Mouse (Mus musculus) liver, embryonic 14.5 days (tissue): ENCODE data around the gene Adgrl1. TPM values are rescaled to one million over a fixed set of nuclear protein-coding genes. Genes with fewer than 3 reads are reported as not detected.

Experiments used
- ATAC-seq: fragments of 200-750 bp; cut with Nextera tagmentation; 2 replicates; pipeline ENCODE4 v1.8.0; 2017; ENCODE audit warnings: moderate number of reproducible peaks, mild to moderate bottlenecking, moderate library complexity; ENCODE audit not compliant: insufficient read depth
- DNase-seq, 3 experiments: peaks; one replicate each; pipeline ENCODE4 v3.0.0-alpha.2; 2012 to 2013; ENCODE audit warnings: low read depth in 3 of 3, low spot score in 3 of 3
- H3K27ac ChIP-seq: fragments of 300-500 bp; sonication (generic); 2 replicates; pipeline ENCODE4 v1.5.1; 2014; ENCODE audit warnings: moderate library complexity, mild to moderate bottlenecking, control low read depth, inconsistent platforms
- H3K27me3 ChIP-seq: fragments of 300-500 bp; sonication (generic); 2 replicates; pipeline ENCODE4 v1.6.1; 2014; ENCODE audit warnings: mild to moderate bottlenecking, low read length, moderate library complexity; ENCODE audit not compliant: control insufficient read depth, insufficient read depth
- H3K36me3 ChIP-seq: fragments of 300-500 bp; sonication (generic); replicated peaks from 2 replicates; pipeline ENCODE4 v1.6.1; 2014; ENCODE audit warnings: low read depth; ENCODE audit not compliant: control insufficient read depth, insufficient read depth
- H3K4me1 ChIP-seq, 2 experiments: fragments of 200-500 bp in 1 of 2; fragments of 300-500 bp in 1 of 2; sonication (generic) in 1 of 2; replicated peaks; 2 replicates each; pipeline ENCODE4 v1.6.1; 2012 to 2014; ENCODE audit warnings: antibody characterized with exemption in 1 of 2, inconsistent platforms in 1 of 2, low read length in 1 of 2; ENCODE audit not compliant: control insufficient read depth in 2 of 2, insufficient read depth in 2 of 2
- H3K4me2 ChIP-seq: fragments of 300-500 bp; sonication (generic); 2 replicates; pipeline ENCODE4 v1.6.1; 2014; ENCODE audit warnings: low read depth, mild to moderate bottlenecking, control low read depth, moderate library complexity
- H3K4me3 ChIP-seq, 2 experiments: fragments of 200-500 bp in 1 of 2; fragments of 300-500 bp in 1 of 2; sonication (generic) in 1 of 2; 2 replicates each; pipeline ENCODE4 v1.5.1; 2012 to 2014; ENCODE audit warnings: low read depth in 2 of 2, low read length in 2 of 2, mild to moderate bottlenecking in 2 of 2, control low read depth in 1 of 2, inconsistent platforms in 1 of 2, moderate library complexity in 1 of 2; ENCODE audit not compliant: insufficient read depth in 1 of 2
- H3K9ac ChIP-seq: fragments of 300-500 bp; sonication (generic); replicated peaks from 2 replicates; pipeline ENCODE4 v1.6.1; 2014; ENCODE audit warnings: mild to moderate bottlenecking, control low read depth, moderate library complexity
- H3K9me3 ChIP-seq: fragments of 300-500 bp; sonication (generic); 2 replicates; pipeline ENCODE4 v1.6.1; 2016; ENCODE audit warnings: low read length, mixed read lengths; ENCODE audit not compliant: control insufficient read depth
- CTCF ChIP-seq: IDR thresholded peaks from 2 replicates; pipeline ENCODE4 v1.5.1; 2016; ENCODE audit warnings: antibody characterized with exemption, low read depth, control low read depth
- EP300 ChIP-seq: IDR thresholded peaks from 2 replicates; pipeline ENCODE4 v1.6.1; 2016; ENCODE audit warnings: antibody characterized with exemption, low read depth
- WGBS: fragments of 180-500 bp; shearing (Covaris S2); extraction: QIAGEN DNeasy Blood & Tissue Kit; methylation state at CpG from one replicate; pipeline ENCODE4 v1.1.7; 2014; ENCODE audit not compliant: insufficient replicate concordance; 5-methylcytosine and 5-hydroxymethylcytosine counted together
- polyA plus RNA-seq, 2 experiments: library from polyadenylated mRNA; depleted of rRNA in 1 of 2; stranded (reverse) in 1 of 2; unstranded in 1 of 2; fragments of >200 nt; fragmentation: Nextera tagmentation in 1 of 2; extraction: Ambion mirVana in 1 of 2; gene quantifications; 2 replicates each; pipeline versions ENCODE4 v1.2.1 to v1.2.3; 2012 to 2014

Gene Adgrl1
- polyA plus RNA-seq (2012; rRNA removed) (4.5 and 6.1 TPM in 2 replicates), polyA plus RNA-seq (2014; fragmentation: Nextera tagmentation; extraction: Ambion mirVana) (1.2 and 1.7 TPM in 2 replicates)

DNA sequence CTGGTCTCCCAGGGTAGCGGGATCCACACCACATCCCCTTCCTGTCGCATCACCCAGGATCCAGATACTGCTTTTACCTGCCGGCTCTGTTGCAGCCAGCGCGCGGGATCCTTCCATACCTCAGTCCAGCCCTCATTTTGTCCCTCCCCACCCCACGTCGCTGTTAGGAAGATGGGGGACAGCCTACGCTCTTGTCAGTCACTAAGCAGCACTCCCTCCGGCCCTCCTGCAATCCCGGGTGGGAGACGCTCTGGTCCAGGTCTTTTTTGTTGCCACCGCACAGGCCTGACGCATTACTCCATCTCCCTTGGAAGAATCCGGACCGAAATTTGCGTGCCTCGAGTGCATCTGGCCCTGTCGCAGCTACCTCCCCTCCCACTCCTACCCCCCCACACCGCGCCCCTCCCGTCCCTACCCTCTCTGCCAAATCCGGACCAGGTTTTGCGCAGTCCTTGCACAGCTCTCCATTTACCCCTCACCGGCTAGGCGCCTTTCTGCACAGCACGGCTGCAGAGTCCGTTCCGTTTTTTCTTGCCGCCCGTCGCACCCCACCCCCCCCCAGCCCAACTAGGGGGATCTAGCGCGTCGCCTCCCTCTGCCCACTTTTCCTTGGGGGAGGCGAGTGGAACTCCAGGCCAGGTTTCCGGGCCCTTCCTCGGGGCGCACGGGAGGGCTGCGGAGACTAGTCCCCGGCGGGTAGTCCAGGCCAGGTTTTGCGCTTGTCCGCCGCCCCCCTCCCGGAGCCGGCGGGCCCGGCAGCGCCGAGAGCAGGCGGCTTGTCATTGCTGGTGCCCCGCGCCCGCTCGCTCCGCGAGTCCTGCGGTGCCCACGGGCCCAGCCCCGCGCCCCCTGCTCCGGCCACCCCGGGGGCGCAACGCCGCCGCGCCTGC, at the start of gene Adgrl1:
Gene Adgrl1 (plus strand): TSS at position 743 of the 890 bp plus-strand sequence.
- no peaks in the 10 kb centered on the region for H3K9me3 ChIP-seq
- H3K9ac ChIP-seq = peak within 1 kb of the TSS; percentile 57
- ATAC-seq (peak; percentile 78), DNase-seq (peak; percentile 36 to 63 (median 44))
- H3K4me1 ChIP-seq = peaks cover 0 to 9% of the 10 kb centered on the region in 2 experiments; a peak in 2 of 4 replicates
- H3K27ac ChIP-seq = no peak within 1 kb of the TSS
- H3K27me3 ChIP-seq = peaks cover 33% of the 10 kb centered on the region
- under 1% methylated on average over 70 of the region's 70 CpGs for WGBS
- H3K4me3 ChIP-seq = peak within 1 kb of the TSS; percentile 65 to 66
- TF ChIP-seq EP300 (no peak), CTCF (no peak)
- peak within 1 kb of the TSS; percentile 77 for H3K4me2 ChIP-seq
- no peaks in the 10 kb centered on the region for H3K36me3 ChIP-seq

DNA sequence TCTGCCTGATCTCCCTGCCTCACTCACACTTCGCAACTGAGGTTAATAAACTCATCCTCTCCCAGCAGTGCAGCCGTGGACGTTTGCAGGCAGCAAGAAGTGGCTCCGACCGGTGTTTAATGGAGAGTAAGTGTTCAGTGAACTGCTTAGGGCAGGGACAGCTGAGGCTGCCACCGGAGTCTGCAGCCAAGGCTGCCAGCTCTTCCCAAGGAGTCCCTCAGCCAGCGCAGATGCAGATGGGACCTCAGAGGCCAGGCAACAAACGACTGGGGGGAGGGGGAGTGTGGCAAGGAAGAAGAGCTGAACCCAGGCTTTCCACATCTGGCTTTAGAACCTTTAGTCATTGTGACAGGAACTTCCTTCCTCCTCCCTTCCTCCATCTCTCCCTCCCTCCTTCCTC, 47.6 kb upstream of the Adgrl1 start:
- H3K27ac ChIP-seq = no peak overlapping the region
- H3K36me3 ChIP-seq = no peaks in the 10 kb centered on the region
- TF ChIP-seq EP300 (no peak), CTCF (no peak)
- H3K4me2 ChIP-seq = no peak overlapping the region
- WGBS = 22% methylated on average over 8 of the region's 8 CpGs
- no peaks in the 10 kb centered on the region for H3K4me1 ChIP-seq
- ATAC-seq (no peak), DNase-seq (no peak)
- no peak overlapping the region for H3K4me3 ChIP-seq
- no peaks in the 10 kb centered on the region; the same call in 1 of the 2 replicates for H3K9me3 ChIP-seq
- H3K9ac ChIP-seq = no peak overlapping the region
- H3K27me3 ChIP-seq = no peaks in the 10 kb centered on the region

DNA sequence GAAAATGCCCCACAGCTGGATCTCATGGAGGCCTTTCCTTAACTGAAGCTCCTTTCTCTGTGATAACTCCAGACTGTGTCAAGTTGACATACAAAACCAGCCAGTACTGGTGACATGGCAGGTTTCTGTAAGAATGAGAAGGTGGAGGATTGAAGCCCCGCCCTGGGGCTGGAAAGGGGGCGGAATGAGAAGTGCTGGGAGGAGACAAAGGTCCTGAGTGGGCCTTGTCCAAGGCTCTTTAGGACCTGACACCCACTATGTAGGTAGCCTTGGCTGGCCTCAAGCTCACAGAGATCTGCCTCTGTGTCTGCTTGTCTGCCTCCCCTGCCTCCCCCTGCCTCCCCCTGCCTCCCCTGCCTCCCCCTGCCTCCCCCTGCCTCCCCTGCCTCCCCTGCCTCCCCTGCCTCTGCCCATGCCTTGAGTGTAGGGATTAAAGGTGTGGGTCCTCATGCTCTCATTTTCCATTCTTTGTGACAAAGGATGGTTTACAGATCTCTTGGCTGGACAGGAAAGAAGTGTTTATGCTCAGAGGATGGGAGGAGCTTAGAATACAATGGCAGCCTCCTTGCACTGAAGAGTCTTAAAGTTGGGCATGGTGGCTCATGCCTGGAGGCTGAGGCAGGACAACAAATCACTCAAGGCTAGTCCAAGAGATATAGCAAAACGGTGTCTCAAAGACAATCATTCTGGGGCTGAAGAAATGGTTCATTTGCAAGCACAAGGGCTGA, 46.4 kb upstream of the Adgrl1 start:
- Histone ChIP-seq H3K36me3 (no peaks in the 10 kb centered on the region), H3K9ac (no peak overlapping the region), H3K27ac (no peak overlapping the region), H3K27me3 (no peaks in the 10 kb centered on the region), H3K4me1 (no peaks in the 10 kb centered on the region), H3K4me3 (no peak overlapping the region), H3K9me3 (no peaks in the 10 kb centered on the region), H3K4me2 (no peak overlapping the region)
- WGBS = 33% methylated on average over 3 of the region's 3 CpGs
- DNase-seq (no peak), ATAC-seq (no peak)
- TF ChIP-seq EP300 = no peak
- TF ChIP-seq CTCF = no peak

DNA sequence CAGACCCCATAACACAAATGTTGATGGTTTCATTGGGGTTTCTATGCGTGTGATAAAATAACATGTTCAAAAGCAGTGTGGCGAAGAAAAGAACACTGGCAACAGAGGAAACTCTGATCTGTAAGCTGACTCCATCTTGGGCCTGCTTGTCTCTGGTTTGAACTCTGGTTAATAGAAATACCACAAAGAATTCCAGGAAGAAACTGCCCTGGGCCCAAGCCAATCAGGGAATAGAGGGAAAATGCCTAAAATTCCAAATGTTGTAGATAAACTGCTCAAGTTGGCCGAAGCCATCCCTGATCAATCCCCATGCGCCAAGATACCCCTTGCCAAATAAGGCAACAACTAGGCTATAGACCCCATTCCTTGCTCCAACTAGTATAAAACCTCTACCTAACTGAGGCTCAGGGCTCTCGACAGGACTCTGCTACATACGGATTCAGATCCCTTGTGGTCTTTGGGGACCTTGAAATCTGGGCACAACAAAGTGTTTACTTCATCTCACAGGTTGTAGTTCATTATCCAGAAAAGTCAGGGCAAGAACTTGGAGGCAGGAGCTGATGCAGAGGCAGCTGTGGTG, 43.3 kb upstream of the Adgrl1 start:
- ATAC-seq = no peak
- no peak overlapping the region for H3K4me2 ChIP-seq
- DNase-seq = no peak
- no peak overlapping the region for H3K4me3 ChIP-seq
- no peaks in the 10 kb centered on the region for H3K36me3 ChIP-seq
- H3K9me3 ChIP-seq = no peaks in the 10 kb centered on the region
- H3K9ac ChIP-seq = no peak overlapping the region
- no peaks in the 10 kb centered on the region for H3K4me1 ChIP-seq
- H3K27me3 ChIP-seq = no peaks in the 10 kb centered on the region
- WGBS = 61% methylated on average over 6 of the region's 6 CpGs
- no peak overlapping the region for H3K27ac ChIP-seq
- TF ChIP-seq CTCF = no peak
- TF ChIP-seq EP300 = no peak
